Mouse (Mus musculus): ENCODE results near the gene Trak1. TPM values are rescaled to one million over a fixed set of nuclear protein-coding genes. Genes with fewer than 3 reads are reported as not detected.
"Not testable (repeated sequence)": the region's sequence is repeated elsewhere in the genome, so short reads cannot be mapped to it uniquely, and the experiment has no call there.

Gene Trak1
- polyA plus RNA-seq, 1 experiment = 44.1 TPM

- Histone ChIP-seq H3K27me3 (ENCODE audit: control insufficient read depth, insufficient read depth, low read length, poor library complexity, severe bottlenecking) (no peaks in the 10 kb centered on the region), H3K27ac (ENCODE audit: insufficient read depth, low read length) (no peak overlapping the region), H3K36me3 (ENCODE audit: control insufficient read depth, insufficient read depth, low read length, poor library complexity, severe bottlenecking) (peaks cover 7% of the 10 kb centered on the region), H3K4me3 (ENCODE audit: low read depth, low read length) (no peak overlapping the region), H3K4me1 (ENCODE audit: control insufficient read depth, insufficient read depth, low read length) (peaks cover 11% of the 10 kb centered on the region), H3K9ac (ENCODE audit: low read depth, poor library complexity, severe bottlenecking) (no peak overlapping the region), H3K9me3 (replicated peaks; ENCODE audit: control insufficient read depth, insufficient read depth, low read length, poor library complexity, severe bottlenecking) (peaks cover 38% of the 10 kb centered on the region)
- no peak for TF ChIP-seq EP300 (IDR thresholded peaks at IDR 0.05; ENCODE audit: insufficient read depth, low read depth, low read length)
Measured at GRCm38 (mm10) chr9:121320433-121320832, 23.1 kb downstream of the Trak1 start.

- H3K9me3 ChIP-seq (replicated peaks; ENCODE audit: control insufficient read depth, insufficient read depth, low read length, poor library complexity, severe bottlenecking) = peaks cover 38% of the 10 kb centered on the region
- H3K27ac ChIP-seq (ENCODE audit: insufficient read depth, low read length) = no peak overlapping the region
- TF ChIP-seq POLR2A (IDR thresholded peaks at IDR 0.05; ENCODE audit: insufficient read depth, low read length) (no peak), EP300 (IDR thresholded peaks at IDR 0.05; ENCODE audit: insufficient read depth, low read depth, low read length) (no peak)
- H3K36me3 ChIP-seq (ENCODE audit: control insufficient read depth, insufficient read depth, low read length, poor library complexity, severe bottlenecking) = peaks cover 7% of the 10 kb centered on the region
- no peaks in the 10 kb centered on the region for H3K27me3 ChIP-seq (ENCODE audit: control insufficient read depth, insufficient read depth, low read length, poor library complexity, severe bottlenecking)
- no peak overlapping the region for H3K9ac ChIP-seq (ENCODE audit: low read depth, poor library complexity, severe bottlenecking)
- H3K4me3 ChIP-seq (ENCODE audit: low read depth, low read length) = no peak overlapping the region
- H3K4me1 ChIP-seq (ENCODE audit: control insufficient read depth, insufficient read depth, low read length) = peaks cover 7% of the 10 kb centered on the region
Measured at GRCm38 (mm10) chr9:121321118-121321517, 23.8 kb downstream of the Trak1 start.

GRCm38 (mm10) chr9:121322034-121322433 lies 24.7 kb downstream of the Trak1 start:
- Histone ChIP-seq H3K9ac (ENCODE audit: low read depth, poor library complexity, severe bottlenecking) (no peak overlapping the region), H3K36me3 (ENCODE audit: control insufficient read depth, insufficient read depth, low read length, poor library complexity, severe bottlenecking) (peaks cover 7% of the 10 kb centered on the region), H3K27me3 (ENCODE audit: control insufficient read depth, insufficient read depth, low read length, poor library complexity, severe bottlenecking) (no peaks in the 10 kb centered on the region), H3K9me3 (replicated peaks; ENCODE audit: control insufficient read depth, insufficient read depth, low read length, poor library complexity, severe bottlenecking) (peaks cover 38% of the 10 kb centered on the region), H3K4me1 (ENCODE audit: control insufficient read depth, insufficient read depth, low read length) (peaks cover 2% of the 10 kb centered on the region), H3K4me3 (ENCODE audit: low read depth, low read length) (no peak overlapping the region), H3K27ac (ENCODE audit: insufficient read depth, low read length) (no peak overlapping the region)
- TF ChIP-seq CTCF (IDR thresholded peaks at IDR 0.05; ENCODE audit: low read depth, low read length) = no peak
- no peak for TF ChIP-seq POLR2A (IDR thresholded peaks at IDR 0.05; ENCODE audit: insufficient read depth, low read length)
- TF ChIP-seq EP300 (IDR thresholded peaks at IDR 0.05; ENCODE audit: insufficient read depth, low read depth, low read length) = no peak

GRCm38 (mm10) chr9:121328342-121328741 lies 31.0 kb downstream of the Trak1 start:
- H3K9me3 ChIP-seq (replicated peaks; ENCODE audit: control insufficient read depth, insufficient read depth, low read length, poor library complexity, severe bottlenecking) = peaks cover 21% of the 10 kb centered on the region
- not testable (repeated sequence) for H3K36me3 ChIP-seq (ENCODE audit: control insufficient read depth, insufficient read depth, low read length, poor library complexity, severe bottlenecking); H3K27ac ChIP-seq (ENCODE audit: insufficient read depth, low read length); H3K9ac ChIP-seq (ENCODE audit: low read depth, poor library complexity, severe bottlenecking); H3K4me3 ChIP-seq (ENCODE audit: low read depth, low read length); H3K27me3 ChIP-seq (ENCODE audit: control insufficient read depth, insufficient read depth, low read length, poor library complexity, severe bottlenecking); H3K4me1 ChIP-seq (ENCODE audit: control insufficient read depth, insufficient read depth, low read length)

- Histone ChIP-seq H3K36me3 (ENCODE audit: control insufficient read depth, insufficient read depth, low read length, poor library complexity, severe bottlenecking) (peaks cover 4% of the 10 kb centered on the region), H3K4me3 (ENCODE audit: low read depth, low read length) (no peak overlapping the region), H3K9me3 (replicated peaks; ENCODE audit: control insufficient read depth, insufficient read depth, low read length, poor library complexity, severe bottlenecking) (peaks cover 21% of the 10 kb centered on the region), H3K9ac (ENCODE audit: low read depth, poor library complexity, severe bottlenecking) (no peak overlapping the region), H3K4me1 (ENCODE audit: control insufficient read depth, insufficient read depth, low read length) (peaks cover 5% of the 10 kb centered on the region), H3K27me3 (ENCODE audit: control insufficient read depth, insufficient read depth, low read length, poor library complexity, severe bottlenecking) (no peaks in the 10 kb centered on the region), H3K27ac (ENCODE audit: insufficient read depth, low read length) (no peak overlapping the region)
- no peak for TF ChIP-seq EP300 (IDR thresholded peaks at IDR 0.05; ENCODE audit: insufficient read depth, low read depth, low read length)
- no peak for TF ChIP-seq POLR2A (IDR thresholded peaks at IDR 0.05; ENCODE audit: insufficient read depth, low read length)
- no peak for TF ChIP-seq CTCF (IDR thresholded peaks at IDR 0.05; ENCODE audit: low read depth, low read length)
Measured at GRCm38 (mm10) chr9:121329181-121329580, 31.9 kb downstream of the Trak1 start.

GRCm38 (mm10) chr9:121330065-121330464 lies 32.8 kb downstream of the Trak1 start:
- Histone ChIP-seq H3K27me3 (ENCODE audit: control insufficient read depth, insufficient read depth, low read length, poor library complexity, severe bottlenecking) (no peaks in the 10 kb centered on the region), H3K27ac (ENCODE audit: insufficient read depth, low read length) (no peak overlapping the region), H3K36me3 (ENCODE audit: control insufficient read depth, insufficient read depth, low read length, poor library complexity, severe bottlenecking) (peaks cover 4% of the 10 kb centered on the region), H3K9ac (ENCODE audit: low read depth, poor library complexity, severe bottlenecking) (no peak overlapping the region), H3K4me3 (ENCODE audit: low read depth, low read length) (no peak overlapping the region), H3K9me3 (replicated peaks; ENCODE audit: control insufficient read depth, insufficient read depth, low read length, poor library complexity, severe bottlenecking) (peaks cover 21% of the 10 kb centered on the region), H3K4me1 (ENCODE audit: control insufficient read depth, insufficient read depth, low read length) (peaks cover 7% of the 10 kb centered on the region)
- no peak for TF ChIP-seq EP300 (IDR thresholded peaks at IDR 0.05; ENCODE audit: insufficient read depth, low read depth, low read length)
- no peak for TF ChIP-seq CTCF (IDR thresholded peaks at IDR 0.05; ENCODE audit: low read depth, low read length)

All from ES-Bruce4 (cell line).